Mouse (Mus musculus): ENCODE measurements around the gene Slc25a27. TPM values are rescaled to one million over a fixed set of nuclear protein-coding genes. Genes with fewer than 3 reads are reported as not detected.

The Slc25a27 gene
- polyA plus RNA-seq, 1 experiment from 2014 or later = 56.7 TPM

GRCm38 (mm10) chr17:43606704-43607103, 60.3 kb downstream of the Slc25a27 start:
- Histone ChIP-seq H3K4me1 (no peaks in the 10 kb centered on the region), H3K9ac (no peak overlapping the region), H3K36me3 (no peaks in the 10 kb centered on the region), H3K27ac (no peak overlapping the region), H3K9me3 (no peaks in the 10 kb centered on the region), H3K4me3 (no peak overlapping the region), H3K4me2 (replicated peaks) (no peak overlapping the region), H3K27me3 (no peaks in the 10 kb centered on the region)
- 14% methylated on average over 3 of the region's 3 CpGs for whole genome bisulfite sequencing
- ATAC-seq (ENCODE audit: insufficient number of reproducible peaks, insufficient read depth, low FRiP score, low TSS enrichment) = no peak

GRCm38 (mm10) chr17:43598706-43599105, 68.3 kb downstream of the Slc25a27 start:
- ATAC-seq (ENCODE audit: insufficient number of reproducible peaks, insufficient read depth, low FRiP score, low TSS enrichment) = no peak
- H3K4me3 ChIP-seq = no peak overlapping the region

DNA sequence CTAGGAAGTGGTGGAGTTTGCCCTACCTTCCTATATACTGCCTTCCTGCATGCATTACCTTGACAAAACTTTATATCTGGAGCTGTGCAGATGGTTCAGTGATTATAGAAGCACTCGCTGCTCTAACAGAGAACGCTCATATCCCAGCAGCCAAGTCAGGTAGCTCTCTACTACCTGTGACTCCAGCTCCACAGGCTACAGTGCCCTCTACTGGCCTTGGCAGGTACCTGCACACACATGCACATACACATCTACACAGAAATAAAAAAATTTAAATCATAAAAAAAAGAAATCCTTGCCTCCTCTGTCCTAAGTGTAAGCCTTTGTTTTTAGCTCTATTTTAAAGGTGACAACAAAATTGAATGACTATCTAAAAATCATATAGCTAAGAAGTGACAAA, 69.3 kb downstream of the Slc25a27 start:
- Histone ChIP-seq H3K9ac (no peak overlapping the region), H3K4me3 (no peak overlapping the region), H3K9me3 (no peaks in the 10 kb centered on the region), H3K27me3 (no peaks in the 10 kb centered on the region), H3K36me3 (no peaks in the 10 kb centered on the region), H3K27ac (no peak overlapping the region), H3K4me1 (no peaks in the 10 kb centered on the region), H3K4me2 (replicated peaks) (no peak overlapping the region)
- 98% methylated on average over 2 of the region's 2 CpGs for WGBS
- no peak for ATAC-seq (ENCODE audit: insufficient number of reproducible peaks, insufficient read depth, low FRiP score, low TSS enrichment)

More at GRCm38 (mm10) chr17:43598706-43599105, 68.3 kb downstream of the Slc25a27 start:
- Histone ChIP-seq H3K4me1 (no peaks in the 10 kb centered on the region), H3K27ac (no peak overlapping the region), H3K9ac (no peak overlapping the region), H3K9me3 (no peaks in the 10 kb centered on the region), H3K36me3 (no peaks in the 10 kb centered on the region), H3K4me2 (replicated peaks) (no peak overlapping the region), H3K27me3 (no peaks in the 10 kb centered on the region)
- 61% methylated on average over 4 of the region's 4 CpGs for WGBS

DNA sequence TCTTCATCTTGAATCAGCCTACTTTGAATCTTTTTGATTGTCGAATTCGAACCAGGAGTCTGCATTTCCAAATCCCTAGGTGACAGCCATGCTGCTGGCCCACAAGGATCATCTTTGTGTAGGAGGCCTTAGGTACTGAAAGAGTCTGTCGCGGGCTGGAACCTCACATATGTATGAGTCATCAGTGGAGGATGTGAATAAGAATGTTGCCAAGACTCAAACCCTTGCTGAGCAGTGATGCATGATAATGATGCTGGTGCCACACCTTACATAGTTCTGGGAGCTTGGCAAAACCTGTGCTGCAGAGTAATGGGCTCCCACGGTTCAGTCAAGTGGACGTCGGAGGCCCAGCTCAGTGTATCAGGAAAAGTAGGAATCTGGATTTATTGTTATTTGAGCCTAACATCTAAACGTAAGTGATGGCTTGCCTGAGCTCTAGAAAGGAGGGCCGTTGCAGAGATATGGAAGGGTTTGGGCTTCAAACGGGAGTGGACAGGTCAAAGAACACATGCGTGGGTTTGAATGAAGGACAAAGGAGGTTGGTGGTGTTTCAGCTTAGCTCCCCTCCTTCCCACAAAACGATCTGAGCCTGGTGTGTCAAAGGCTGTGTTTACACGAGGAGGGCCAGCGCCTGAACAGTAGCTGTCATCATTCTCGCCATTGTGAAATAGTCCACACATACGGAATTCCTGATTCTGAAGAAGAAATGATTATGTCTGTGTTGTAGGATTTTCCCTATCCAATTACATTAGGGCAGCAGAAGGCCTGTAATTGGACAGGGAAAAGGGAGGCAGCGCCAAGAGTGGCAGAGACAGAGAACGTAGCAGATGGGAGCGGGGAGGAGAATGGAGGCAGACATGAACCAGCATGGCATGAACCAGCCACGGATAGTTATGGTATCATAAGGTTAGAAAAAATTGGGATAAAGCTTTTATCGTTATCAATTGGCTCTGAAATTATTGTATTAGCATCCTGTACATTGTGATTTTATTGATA, 74.4 kb downstream of the Slc25a27 start:
- no peak for ATAC-seq (ENCODE audit: insufficient number of reproducible peaks, insufficient read depth, low FRiP score, low TSS enrichment)
- H3K9me3 ChIP-seq = no peaks in the 10 kb centered on the region
- H3K4me1 ChIP-seq = no peaks in the 10 kb centered on the region
- 87% methylated on average over 21 of the region's 21 CpGs for WGBS
- no peak overlapping the region for H3K27ac ChIP-seq
- H3K4me3 ChIP-seq = no peak overlapping the region
- no peak overlapping the region for H3K4me2 ChIP-seq (replicated peaks)
- no peak overlapping the region for H3K9ac ChIP-seq
- H3K27me3 ChIP-seq = no peaks in the 10 kb centered on the region
- H3K36me3 ChIP-seq = no peaks in the 10 kb centered on the region

Other genes starting within 250 kb of the Slc25a27 start
- gene Mep1a, start 164.4 kb downstream of the Slc25a27 start, polyA plus RNA-seq (2016; fragmentation: Nextera tagmentation; extraction: Ambion mirVana) = 0.10 TPM in 1 of 2 replicates, not detected in the other
- gene Ankrd66, start 123.6 kb downstream of the Slc25a27 start, polyA plus RNA-seq (2016; fragmentation: Nextera tagmentation; extraction: Ambion mirVana) = not detected in 2 replicates
- gene Pla2g7, start 99.1 kb downstream of the Slc25a27 start, polyA plus RNA-seq (2016; fragmentation: Nextera tagmentation; extraction: Ambion mirVana) = 7.3 and 8.5 TPM in 2 replicates
- 0.17 and 0.39 TPM in 2 replicates for gene Tdrd6, start 36.9 kb downstream of the Slc25a27 start, polyA plus RNA-seq (2016; fragmentation: Nextera tagmentation; extraction: Ambion mirVana)
- 29.1 and 31.3 TPM in 2 replicates for gene Cyp39a1, start 211 bp upstream of the Slc25a27 start, polyA plus RNA-seq (2016; fragmentation: Nextera tagmentation; extraction: Ambion mirVana)
- gene Rcan2, start 134.1 kb upstream of the Slc25a27 start, polyA plus RNA-seq (2016; fragmentation: Nextera tagmentation; extraction: Ambion mirVana) = 4.1 and 5.3 TPM in 2 replicates

All from embryonic facial prominence, embryonic 12.5 days (tissue).